8 mouse cellular contexts compared by ENCODE assay signal in genomic region chr7:35586906-35587445, GRCm38 (mm10). TPM values are rescaled to one million over a fixed set of nuclear protein-coding genes. Genes with fewer than 3 reads are reported as not detected.
DNase-seq lines count a peak whose midpoint lies in the region; ATAC-seq and TF ChIP-seq lines count a peak whose summit lies in the region.

No protein-coding gene starts in this region.

- no peak for TF ChIP-seq EP300 in CH12.LX (IDR thresholded peaks at IDR 0.05; ENCODE audit: low read length)

- in situ Hi-C loops in CH12.LX (cut with MboI; ENCODE audit: low pct_ligation_motif_present, low pct_unique_long_range_greater_than_20kb, low sequenced_read_pairs) = loop anchor here (5.0 kb wide), 1 partner anchor 40 kb away; no protein-coding TSS in a partner anchor

- 22% methylated on average over 15 of the region's 15 CpGs for WGBS in forebrain, embryonic 14.5 days
- WGBS in liver, embryonic 12.5 days (ENCODE audit: insufficient replicate concordance) = 9% methylated on average over 15 of the region's 15 CpGs

- dilution Hi-C loops in CH12.LX (cut with MboI; ENCODE audit: extremely low pct_ligation_motif_present, extremely low pct_unique_long_range_greater_than_20kb, low sequenced_read_pairs) = no loop called here

- peaks cover 4% of the 10 kb centered on the region; the same call in 1 of the 2 replicates for H3K79me2 ChIP-seq in CH12.LX (replicated peaks; ENCODE audit: control insufficient read depth, extremely low read depth, insufficient read depth, poor library complexity, severe bottlenecking)

- no peak for TF ChIP-seq RAD21 in CH12.LX (IDR thresholded peaks at IDR 0.05; ENCODE audit: low read depth, low read length)

- peaks cover 8 to 34% of the 10 kb centered on the region in 2 experiments for H3K4me1 ChIP-seq in CH12.LX (ENCODE audit: control insufficient read depth in 1 of 2, insufficient read depth in 2 of 2)
- peaks cover 9% of the 10 kb centered on the region for H3K4me1 ChIP-seq in forebrain, embryonic 14.5 days (ENCODE audit: control insufficient read depth, insufficient read depth, low read length)
- H3K4me1 ChIP-seq in liver, embryonic 12.5 days = peaks cover 61% of the 10 kb centered on the region

- intact Hi-C loops in gastrocnemius, adult 2 months (cut with DNase I) = loop anchor here (5.0 kb wide), 2 partner anchors 35 to 60 kb away; partner anchors contain the start of gene Pdcd5
- intact Hi-C loops in gastrocnemius, postnatal 14 days (cut with DNase I; ENCODE audit: low total_unique reads) = no loop called here
- intact Hi-C loops in gastrocnemius, postnatal 36 days (cut with DNase I) = no loop called here

- H3K36me3 ChIP-seq in CH12.LX (replicated peaks in 1 of 2; ENCODE audit: control insufficient read depth in 1 of 2, insufficient read depth in 1 of 2, low read length in 1 of 2) = peaks cover 6 to 19% of the 10 kb centered on the region in 2 experiments
- peaks cover 1% of the 10 kb centered on the region; the same call in 1 of the 2 replicates for H3K36me3 ChIP-seq in forebrain, embryonic 14.5 days (ENCODE audit: control insufficient read depth, insufficient read depth, low read length)
- peaks cover 14% of the 10 kb centered on the region for H3K36me3 ChIP-seq in liver, embryonic 12.5 days

- peak overlapping the region; percentile 55 for H3K9ac ChIP-seq in CH12.LX (ENCODE audit: insufficient read depth, low read depth)
- peak overlapping the region; percentile 76 for H3K9ac ChIP-seq in forebrain, embryonic 14.5 days (ENCODE audit: low read length)
- peak overlapping the region; percentile 91 for H3K9ac ChIP-seq in liver, embryonic 12.5 days

- H3K27me3 ChIP-seq in CH12.LX (replicated peaks) = peaks cover 16% of the 10 kb centered on the region
- H3K27me3 ChIP-seq in forebrain, embryonic 14.5 days (replicated peaks; ENCODE audit: control insufficient read depth, insufficient read depth, low read length) = peaks cover 29% of the 10 kb centered on the region
- peaks cover 34% of the 10 kb centered on the region for H3K27me3 ChIP-seq in liver, embryonic 12.5 days (replicated peaks)

- TF ChIP-seq POLR2A in CH12.LX (IDR thresholded peaks at IDR 0.05; ENCODE audit: low read depth, low read length) = no peak

- peak overlapping the region; percentile 76 for H3K4me3 ChIP-seq in gastrocnemius, adult 2 months
- peak overlapping the region; percentile 77 to 80 (median 78) for H3K4me3 ChIP-seq in CH12.LX (replicated peaks in 1 of 3; ENCODE audit: low read depth in 2 of 3, low read length in 2 of 3, poor library complexity in 1 of 3)
- H3K4me3 ChIP-seq in forebrain, embryonic 14.5 days (ENCODE audit: low read depth, low read length) = peak overlapping the region; percentile 77
- peak overlapping the region; percentile 96 for H3K4me3 ChIP-seq in liver, embryonic 12.5 days

- peak overlapping the region; percentile 56 for H3K4me2 ChIP-seq in CH12.LX (ENCODE audit: insufficient read depth, low read depth, poor library complexity, severe bottlenecking)
- peak overlapping the region; percentile 99 for H3K4me2 ChIP-seq in forebrain, embryonic 14.5 days (ENCODE audit: low read length)
- peak overlapping the region; percentile 99 for H3K4me2 ChIP-seq in liver, embryonic 12.5 days

- peak; percentile 26 for DNase-seq in gastrocnemius, adult 2 months
- no peak for DNase-seq in gastrocnemius, postnatal 14 days
- no peak for DNase-seq in CH12.LX (ENCODE audit: extremely low read depth)
- no peak for DNase-seq in forebrain, embryonic 14.5 days (ENCODE audit: low spot score)
- no peak for DNase-seq in ovary, postnatal 10 days (ENCODE audit: low spot score)
- DNase-seq in gastrocnemius, postnatal 36 days = no peak

- peak overlapping the region; percentile 90 for H3K27ac ChIP-seq in gastrocnemius, adult 2 months
- no peak overlapping the region for H3K27ac ChIP-seq in CH12.LX (ENCODE audit: insufficient read depth, low read depth)
- no peak overlapping the region for H3K27ac ChIP-seq in forebrain, embryonic 14.5 days (ENCODE audit: low read depth, low read length)
- peak overlapping the region; percentile 86 for H3K27ac ChIP-seq in liver, embryonic 12.5 days

- peaks cover 4% of the 10 kb centered on the region for H3K9me3 ChIP-seq in CH12.LX (replicated peaks; ENCODE audit: low read length)
- H3K9me3 ChIP-seq in forebrain, embryonic 14.5 days (replicated peaks; ENCODE audit: control insufficient read depth, low read length) = no peaks in the 10 kb centered on the region
- no peaks in the 10 kb centered on the region for H3K9me3 ChIP-seq in liver, embryonic 12.5 days (replicated peaks)

- no peak for ATAC-seq in forebrain, embryonic 14.5 days
- no peak for ATAC-seq in liver, embryonic 12.5 days
- no peak for ATAC-seq in granulocyte monocyte progenitor cell, adult 5-6 weeks (replicated peaks; ENCODE audit: poor library complexity, severe bottlenecking)

- TF ChIP-seq CTCF in gastrocnemius, adult 2 months (IDR thresholded peaks at IDR 0.05) = no peak
- TF ChIP-seq CTCF in CH12.LX (conservative IDR thresholded peaks at IDR 0.05 in 1 of 2, IDR thresholded peaks at IDR 0.05 in 1 of 2; ENCODE audit: low read depth in 2 of 2, low read length in 2 of 2) = no peak

TF ChIP-seq in CH12.LX, 34 proteins besides CTCF, POLR2A, EP300 and RAD21:
- TF ChIP-seq NELFE (IDR thresholded peaks at IDR 0.05; ENCODE audit: low read depth, low read length) (no peak), ZKSCAN1 (IDR thresholded peaks at IDR 0.05; ENCODE audit: borderline replicate concordance, low read depth, low read length) (peak; percentile 53)

RNA-seq across cellular contexts. Expression of gene Ankrd27, which starts 0.9 kb away (rescaled TPM):
- 10 to 100 TPM; 11.0 to 11.5 TPM for total RNA-seq in gastrocnemius, adult 2 months (2021)
- total RNA-seq in gastrocnemius, postnatal 14 days (2021) = 1 to 10 TPM; 9.6 to 9.7 TPM
- total RNA-seq in CH12.LX (2012; rRNA removed) (44.4 and 49.1 TPM in 2 replicates), CH12.LX (2014; rRNA removed) (33.4 and 39.0 TPM in 2 replicates)
- polyA plus RNA-seq in CH12.LX (2012; ENCODE audit: insufficient read length, low read depth) = 38.6 and 39.7 TPM in 2 replicates
- 21.8 and 26.3 TPM in 2 replicates for polyA plus RNA-seq in forebrain, embryonic 14.5 days (2014; fragmentation: Nextera tagmentation; extraction: Ambion mirVana)
- polyA plus RNA-seq in liver, embryonic 12.5 days (2016; fragmentation: Nextera tagmentation; extraction: Ambion mirVana) = 43.1 and 45.5 TPM in 2 replicates
- 40.4 and 66.7 TPM in 2 replicates for total RNA-seq in granulocyte monocyte progenitor cell, adult 5-6 weeks (2014; fragmentation: Nextera tagmentation)
- 40.0 and 49.7 TPM in 2 replicates for total RNA-seq in granulocyte monocyte progenitor cell, adult 5-6 weeks (2017)
- total RNA-seq in gastrocnemius, postnatal 36 days (2021) = 10 to 100 TPM in 1 of 2 experiments, 1 to 10 TPM in 1; 7.4 to 10.6 TPM

RNA-seq across cellular contexts. Expression of gene Rgs9bp, which starts 1.6 kb away (rescaled TPM):
- total RNA-seq in gastrocnemius, adult 2 months (2021) = under 1 TPM in 1 of 2 experiments, not detected in 1; 0.06 TPM
- under 1 TPM; 0.04 to 0.06 TPM for total RNA-seq in gastrocnemius, postnatal 14 days (2021)
- 0.17 and 0.21 TPM in 2 replicates for total RNA-seq in CH12.LX (2012; rRNA removed)
- 0.05 and 0.11 TPM in 2 replicates for total RNA-seq in CH12.LX (2014; rRNA removed)
- 0.04 and 0.06 TPM in 2 replicates for polyA plus RNA-seq in CH12.LX (2012; ENCODE audit: insufficient read length, low read depth)
- polyA plus RNA-seq in forebrain, embryonic 14.5 days (2014; fragmentation: Nextera tagmentation; extraction: Ambion mirVana) = 0.08 and 0.12 TPM in 2 replicates
- 0.06 and 0.11 TPM in 2 replicates for polyA plus RNA-seq in liver, embryonic 12.5 days (2016; fragmentation: Nextera tagmentation; extraction: Ambion mirVana)
- 0.30 and 1.2 TPM in 2 replicates for total RNA-seq in granulocyte monocyte progenitor cell, adult 5-6 weeks (2014; fragmentation: Nextera tagmentation)
- total RNA-seq in granulocyte monocyte progenitor cell, adult 5-6 weeks (2017) = 0.36 and 0.65 TPM in 2 replicates
- total RNA-seq in gastrocnemius, postnatal 36 days (2021) = under 1 TPM in 1 of 2 experiments, not detected in 1; 0.05 TPM

RNA-seq across cellular contexts. Expression of gene Nudt19, which starts 30.9 kb away (rescaled TPM):
- 10 to 100 TPM; 51.9 to 52.4 TPM for total RNA-seq in gastrocnemius, adult 2 months (2021)
- total RNA-seq in gastrocnemius, postnatal 14 days (2021) = 10 to 100 TPM; 36.1 to 39.0 TPM
- 29.8 and 35.9 TPM in 2 replicates for total RNA-seq in CH12.LX (2012; rRNA removed)
- 128 and 130 TPM in 2 replicates for total RNA-seq in CH12.LX (2014; rRNA removed)
- polyA plus RNA-seq in CH12.LX (2012; ENCODE audit: insufficient read length, low read depth) = 42.7 and 58.0 TPM in 2 replicates
- polyA plus RNA-seq in forebrain, embryonic 14.5 days (2014; fragmentation: Nextera tagmentation; extraction: Ambion mirVana) = 110 and 113 TPM in 2 replicates
- 99.9 and 102 TPM in 2 replicates for polyA plus RNA-seq in liver, embryonic 12.5 days (2016; fragmentation: Nextera tagmentation; extraction: Ambion mirVana)
- 98.2 and 110 TPM in 2 replicates for total RNA-seq in granulocyte monocyte progenitor cell, adult 5-6 weeks (2014; fragmentation: Nextera tagmentation)
- 44.6 and 52.5 TPM in 2 replicates for total RNA-seq in granulocyte monocyte progenitor cell, adult 5-6 weeks (2017)
- total RNA-seq in gastrocnemius, postnatal 36 days (2021) = 10 to 100 TPM; 39.5 to 40.8 TPM

RNA-seq across cellular contexts. Expression of gene Tdrd12, which starts 49.4 kb away (rescaled TPM):
- total RNA-seq in gastrocnemius, adult 2 months (2021) = not detected
- not detected for total RNA-seq in gastrocnemius, postnatal 14 days (2021)
- total RNA-seq in CH12.LX (2012; rRNA removed) = 0.08 TPM in 1 of 2 replicates, not detected in the other
- total RNA-seq in CH12.LX (2014; rRNA removed) = 0.21 TPM in 1 of 2 replicates, not detected in the other
- polyA plus RNA-seq in CH12.LX (2012; ENCODE audit: insufficient read length, low read depth) = 0.19 and 0.42 TPM in 2 replicates
- polyA plus RNA-seq in forebrain, embryonic 14.5 days (2014; fragmentation: Nextera tagmentation; extraction: Ambion mirVana) = 0.50 and 0.78 TPM in 2 replicates
- polyA plus RNA-seq in liver, embryonic 12.5 days (2016; fragmentation: Nextera tagmentation; extraction: Ambion mirVana) = 0.30 TPM in 1 of 2 replicates, not detected in the other
- total RNA-seq in granulocyte monocyte progenitor cell, adult 5-6 weeks (2014; fragmentation: Nextera tagmentation) = not detected in 2 replicates
- total RNA-seq in granulocyte monocyte progenitor cell, adult 5-6 weeks (2017) = not detected in 2 replicates
- not detected for total RNA-seq in gastrocnemius, postnatal 36 days (2021)

Comparison
In these comparisons a context has a peak if more than half of its experiments do, and no peak if none do; other contexts are left out.
1. H3K27ac ChIP-seq: peak in gastrocnemius, adult 2 months (single experiment) and liver, embryonic 12.5 days (single experiment); none in CH12.LX (single experiment) and forebrain, embryonic 14.5 days (single experiment).
2. Peak in every context shown above with its lines, with median percentiles within 50 percentile points of each other: H3K4me3 ChIP-seq, H3K4me2 ChIP-seq and H3K9ac ChIP-seq.